Mouse (Mus musculus): ENCODE measurements around the gene Sec14l1. TPM values are rescaled to one million over a fixed set of nuclear protein-coding genes. Genes with fewer than 3 reads are reported as not detected.
"Not testable (repeated sequence)": the region's sequence is repeated elsewhere in the genome, so short reads cannot be mapped to it uniquely, and the experiment has no call there.

Sec14l1 gene
- polyA plus RNA-seq (2015; fragmentation: Nextera tagmentation; extraction: Ambion mirVana): 62.4 and 67.0 TPM in 2 replicates

- Histone ChIP-seq H3K36me3 (peaks cover 3% of the 10 kb centered on the region; the same call in 1 of the 2 replicates), H3K4me3 (replicated peaks) (peak within 1 kb of the TSS; percentile 80), H3K4me1 (replicated peaks) (peaks cover 47% of the 10 kb centered on the region), H3K4me2 (replicated peaks) (peak within 1 kb of the TSS; percentile 72), H3K27me3 (no peaks in the 10 kb centered on the region), H3K9ac (replicated peaks) (peak within 1 kb of the TSS; percentile 92), H3K9me3 (no peaks in the 10 kb centered on the region), H3K27ac (peak within 1 kb of the TSS; percentile 99)
- WGBS: under 1% methylated on average over 59 of the region's 67 CpGs
- peak; percentile 95 for ATAC-seq
Measured at GRCm38 (mm10) chr11:117114592-117115345, at the start of gene Sec14l1. Sec14l1 (plus strand) TSS chr11:117115168.

- 90% methylated on average over 5 of the region's 5 CpGs for WGBS
- not testable (repeated sequence) for ATAC-seq; H3K4me2 ChIP-seq (replicated peaks)
Measured at GRCm38 (mm10) chr11:117065602-117066001, 49.4 kb upstream of the Sec14l1 start.

DNA sequence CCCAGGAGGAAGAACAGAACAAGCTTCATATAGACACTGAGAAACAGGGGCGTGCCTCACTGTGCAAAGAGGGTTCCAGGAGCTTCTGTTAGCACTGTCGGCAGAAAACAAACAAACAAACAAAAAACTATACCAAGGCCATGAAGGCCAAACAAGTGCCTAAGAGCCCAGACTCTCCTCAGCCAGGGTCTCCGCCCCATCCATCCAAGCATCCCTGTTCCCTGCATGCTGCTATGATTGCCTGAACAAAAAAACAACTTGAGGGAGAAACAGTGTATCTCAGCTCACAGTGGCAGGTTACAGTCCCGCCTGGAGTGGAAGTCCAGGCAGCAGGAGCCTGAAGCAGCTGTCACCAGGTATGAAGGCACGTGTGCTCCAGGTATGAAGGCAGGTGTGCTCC lies 48.2 kb upstream of the Sec14l1 start:
- 78% methylated on average over 5 of the region's 5 CpGs for whole genome bisulfite sequencing
- no peak overlapping the region for H3K4me2 ChIP-seq (replicated peaks)
- peaks cover 9% of the 10 kb centered on the region for H3K27me3 ChIP-seq
- H3K27ac ChIP-seq: no peak overlapping the region
- no peak for ATAC-seq
- H3K9ac ChIP-seq (replicated peaks): no peak overlapping the region
- H3K4me3 ChIP-seq (replicated peaks): no peak overlapping the region
- peaks cover 13% of the 10 kb centered on the region for H3K4me1 ChIP-seq (replicated peaks)
- no peaks in the 10 kb centered on the region for H3K9me3 ChIP-seq
- no peaks in the 10 kb centered on the region for H3K36me3 ChIP-seq

More at GRCm38 (mm10) chr11:117065602-117066001, 49.4 kb upstream of the Sec14l1 start:
- H3K27me3 ChIP-seq; H3K9me3 ChIP-seq; H3K36me3 ChIP-seq; H3K4me3 ChIP-seq (replicated peaks); H3K9ac ChIP-seq (replicated peaks); H3K27ac ChIP-seq: not testable (repeated sequence)
- peaks cover 16% of the 10 kb centered on the region for H3K4me1 ChIP-seq (replicated peaks)

- Histone ChIP-seq H3K9ac (replicated peaks) (no peak overlapping the region), H3K4me1 (replicated peaks) (peaks cover 5% of the 10 kb centered on the region), H3K36me3 (no peaks in the 10 kb centered on the region), H3K27me3 (peaks cover 9% of the 10 kb centered on the region), H3K4me2 (replicated peaks) (no peak overlapping the region), H3K4me3 (replicated peaks) (no peak overlapping the region), H3K27ac (no peak overlapping the region), H3K9me3 (no peaks in the 10 kb centered on the region)
- 88% methylated on average over 1 of the region's 1 CpGs for WGBS
- no peak for ATAC-seq
Measured at GRCm38 (mm10) chr11:117068332-117068731, 46.6 kb upstream of the Sec14l1 start.

DNA sequence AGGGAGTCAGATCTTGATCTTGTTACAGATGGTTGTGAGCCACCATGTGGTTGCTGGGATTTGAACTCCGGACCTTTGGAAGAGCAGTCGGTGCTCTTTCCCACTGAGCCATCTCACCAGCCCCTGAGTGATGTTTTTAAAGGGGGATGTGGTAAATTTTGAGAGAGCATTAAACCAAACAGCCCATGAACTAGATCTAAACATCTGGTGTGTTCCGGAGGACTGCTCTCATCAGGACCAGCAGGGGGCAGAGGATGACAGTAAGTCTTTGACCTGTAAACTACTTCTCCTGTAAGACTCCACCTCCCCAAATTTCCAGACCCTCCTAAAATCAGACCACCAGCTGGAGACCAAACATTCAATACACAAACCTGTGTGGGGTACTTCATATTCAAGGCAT lies 45.9 kb upstream of the Sec14l1 start:
- Histone ChIP-seq H3K4me2 (replicated peaks) (no peak overlapping the region), H3K4me1 (replicated peaks) (peaks cover 2% of the 10 kb centered on the region; the same call in 1 of the 2 replicates), H3K9ac (replicated peaks) (no peak overlapping the region), H3K27me3 (peaks cover 9% of the 10 kb centered on the region), H3K27ac (no peak overlapping the region), H3K4me3 (replicated peaks) (no peak overlapping the region), H3K36me3 (no peaks in the 10 kb centered on the region), H3K9me3 (no peaks in the 10 kb centered on the region)
- WGBS: 82% methylated on average over 3 of the region's 3 CpGs
- no peak for ATAC-seq

DNA sequence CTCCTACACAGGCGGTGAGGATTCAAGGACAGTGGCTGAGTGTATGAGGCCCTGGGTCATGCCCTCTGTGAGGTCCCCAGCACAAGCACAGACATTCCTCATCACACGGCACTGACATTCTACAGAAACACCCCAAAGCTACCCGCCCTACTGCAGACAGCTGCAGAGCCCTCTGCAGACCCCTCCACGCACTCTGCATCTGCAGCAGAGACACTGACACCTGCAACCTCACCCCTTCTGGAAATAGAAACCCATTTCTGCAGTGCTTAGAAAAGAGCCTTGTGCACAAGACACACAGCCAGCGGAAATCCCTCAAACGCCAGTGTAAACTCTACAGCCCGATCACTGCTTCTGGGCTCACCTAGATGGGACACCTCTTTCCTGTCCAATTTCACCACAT lies 44.3 kb upstream of the Sec14l1 start:
- Histone ChIP-seq H3K4me1 (replicated peaks) (peaks cover 2% of the 10 kb centered on the region; the same call in 1 of the 2 replicates), H3K9me3 (no peaks in the 10 kb centered on the region), H3K27me3 (peaks cover 9% of the 10 kb centered on the region), H3K4me3 (replicated peaks) (no peak overlapping the region), H3K36me3 (no peaks in the 10 kb centered on the region), H3K4me2 (replicated peaks) (no peak overlapping the region), H3K9ac (replicated peaks) (no peak overlapping the region), H3K27ac (no peak overlapping the region)
- ATAC-seq: no peak
- 89% methylated on average over 7 of the region's 7 CpGs for WGBS

- WGBS: under 1% methylated on average over 13 of the region's 13 CpGs
- Histone ChIP-seq H3K36me3 (no peaks in the 10 kb centered on the region), H3K9ac (replicated peaks) (no peak overlapping the region), H3K27me3 (peaks cover 9% of the 10 kb centered on the region), H3K4me2 (replicated peaks) (0 out of 2 replicates have a peak overlapping the region, but pooled peaks have one; percentile 17), H3K27ac (no peak overlapping the region), H3K9me3 (no peaks in the 10 kb centered on the region), H3K4me3 (replicated peaks) (no peak overlapping the region), H3K4me1 (replicated peaks) (peaks cover 10% of the 10 kb centered on the region)
- no peak for ATAC-seq
Measured at GRCm38 (mm10) chr11:117072128-117072527, 42.8 kb upstream of the Sec14l1 start.

DNA sequence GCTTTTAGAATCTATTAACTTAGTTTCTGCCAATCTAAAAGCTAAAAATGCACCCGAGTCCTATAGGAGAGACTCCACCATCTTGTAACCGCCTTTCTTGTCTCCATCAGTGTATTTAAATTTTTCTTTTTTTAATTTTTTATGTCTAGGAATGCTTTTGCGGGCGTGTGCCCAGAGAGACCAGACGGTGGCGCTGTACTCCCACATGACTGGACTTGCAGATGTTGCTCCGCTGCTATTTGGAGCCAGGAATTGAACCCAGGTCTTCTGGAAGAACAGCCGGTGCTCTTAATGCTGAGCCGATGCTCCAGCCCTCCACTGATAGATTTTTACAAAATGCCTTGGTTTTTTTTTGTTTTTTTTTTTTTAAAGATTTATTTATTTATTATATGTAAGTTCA lies 41.5 kb upstream of the Sec14l1 start:
- 94% methylated on average over 9 of the region's 9 CpGs for WGBS
- no peak overlapping the region for H3K9ac ChIP-seq (replicated peaks)
- ATAC-seq: no peak
- H3K27ac ChIP-seq: no peak overlapping the region
- no peak overlapping the region for H3K4me2 ChIP-seq (replicated peaks)
- H3K4me3 ChIP-seq (replicated peaks): no peak overlapping the region
- H3K36me3 ChIP-seq: peaks cover 7% of the 10 kb centered on the region; the same call in 1 of the 2 replicates
- no peaks in the 10 kb centered on the region for H3K9me3 ChIP-seq
- H3K27me3 ChIP-seq: peaks cover 9% of the 10 kb centered on the region
- peaks cover 22% of the 10 kb centered on the region for H3K4me1 ChIP-seq (replicated peaks)

- ATAC-seq: peak; percentile 83
- H3K36me3 ChIP-seq: peaks cover 35% of the 10 kb centered on the region
- peak overlapping the region; percentile 85 for H3K4me3 ChIP-seq (replicated peaks)
- peak overlapping the region; percentile 94 for H3K4me2 ChIP-seq (replicated peaks)
- H3K27ac ChIP-seq: peak overlapping the region; percentile 59
- H3K4me1 ChIP-seq (replicated peaks): peaks cover 31% of the 10 kb centered on the region
- H3K27me3 ChIP-seq: 0 out of 2 replicates have a peak, but pooled peaks cover under 1% of the 10 kb centered on the region
- H3K9me3 ChIP-seq: no peaks in the 10 kb centered on the region
- H3K9ac ChIP-seq (replicated peaks): peak overlapping the region; percentile 91
- WGBS: under 1% methylated on average over 54 of the region's 54 CpGs
Measured at GRCm38 (mm10) chr11:117076576-117077196, 38.3 kb upstream of the Sec14l1 start.

DNA sequence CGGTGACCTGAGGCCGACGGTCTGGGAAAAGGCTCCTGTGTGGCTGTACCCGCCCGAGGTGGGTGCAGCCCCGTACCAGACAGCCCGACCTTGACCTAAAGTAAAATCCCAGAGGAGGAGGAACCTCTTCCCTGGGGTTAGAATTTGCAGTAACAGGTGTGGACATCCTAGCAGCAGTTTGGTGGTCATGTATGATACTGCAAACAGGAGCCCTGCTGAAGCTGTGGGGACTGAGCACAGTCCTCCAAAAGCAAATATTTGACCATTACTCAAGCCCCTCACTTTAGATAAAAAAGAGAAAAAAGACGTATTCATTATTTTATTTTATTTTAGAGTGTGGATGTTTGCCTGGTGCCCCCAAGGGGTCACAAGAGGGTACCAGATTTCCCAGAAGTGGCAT lies 37.7 kb upstream of the Sec14l1 start:
- H3K36me3 ChIP-seq: peaks cover 35% of the 10 kb centered on the region
- no peaks in the 10 kb centered on the region for H3K27me3 ChIP-seq
- peaks cover 36% of the 10 kb centered on the region for H3K4me1 ChIP-seq (replicated peaks)
- WGBS: 6% methylated on average over 8 of the region's 8 CpGs
- 0 out of 2 replicates have a peak overlapping the region, but pooled peaks have one; percentile 49 for H3K27ac ChIP-seq
- H3K9me3 ChIP-seq: no peaks in the 10 kb centered on the region
- H3K4me2 ChIP-seq (replicated peaks): peak overlapping the region; percentile 94
- peak overlapping the region; percentile 85 for H3K4me3 ChIP-seq (replicated peaks)
- no peak for ATAC-seq
- H3K9ac ChIP-seq (replicated peaks): peak overlapping the region; percentile 91

- H3K4me1 ChIP-seq (replicated peaks): peaks cover 39% of the 10 kb centered on the region
- ATAC-seq: no peak
- H3K4me3 ChIP-seq (replicated peaks): peak overlapping the region; percentile 85
Measured at GRCm38 (mm10) chr11:117077902-117078301, 37.1 kb upstream of the Sec14l1 start.

GRCm38 (mm10) chr11:117078637-117079240 lies 36.2 kb upstream of the Sec14l1 start:
- Histone ChIP-seq H3K36me3 (peaks cover 35% of the 10 kb centered on the region), H3K4me3 (replicated peaks) (no peak overlapping the region), H3K9me3 (no peaks in the 10 kb centered on the region), H3K27me3 (no peaks in the 10 kb centered on the region), H3K4me1 (replicated peaks) (peaks cover 39% of the 10 kb centered on the region), H3K4me2 (replicated peaks) (no peak overlapping the region), H3K9ac (replicated peaks) (0 out of 2 replicates have a peak overlapping the region, but pooled peaks have one; percentile 91), H3K27ac (no peak overlapping the region)
- 94% methylated on average over 12 of the region's 12 CpGs for WGBS
- no peak for ATAC-seq

More at GRCm38 (mm10) chr11:117077902-117078301, 37.1 kb upstream of the Sec14l1 start:
- Histone ChIP-seq H3K27me3 (no peaks in the 10 kb centered on the region), H3K36me3 (peaks cover 35% of the 10 kb centered on the region), H3K9me3 (no peaks in the 10 kb centered on the region), H3K27ac (no peak overlapping the region), H3K9ac (replicated peaks) (peak overlapping the region; percentile 91), H3K4me2 (replicated peaks) (peak overlapping the region; percentile 94)
- 89% methylated on average over 8 of the region's 8 CpGs for WGBS
